Mouse (Mus musculus) lung, embryonic 14.5 days (tissue): ENCODE measurements at regions not wholly inside any gene's neighbourhood (a gene's known extent, or its start where the extent isn't known, plus 50 kb on each side); places are given as distances from the start of the nearest gene placed in this dataset.
A peak's percentile ranks its signal among the peaks of the same experiment; 100 is the strongest.

Experiments used
- ATAC-seq: fragments of 200-750 bp; cut with Nextera tagmentation; 2 replicates; pipeline ENCODE4 v1.8.0; 2017; ENCODE audit warnings: mild to moderate bottlenecking, moderate TSS enrichment, moderate library complexity; ENCODE audit not compliant: insufficient read depth
- DNase-seq: peaks from one replicate; pipeline ENCODE4 v3.0.0-alpha.2; 2015
- H3K27ac ChIP-seq: fragments of 300-500 bp; sonication (generic); 2 replicates; pipeline ENCODE4 v1.5.1; 2014; ENCODE audit warnings: low read depth, mild to moderate bottlenecking, moderate library complexity
- H3K27me3 ChIP-seq: fragments of 300-500 bp; sonication (generic); 2 replicates; pipeline ENCODE4 v1.6.1; 2014; ENCODE audit warnings: low read length, control low read depth; ENCODE audit not compliant: insufficient read depth
- H3K36me3 ChIP-seq: fragments of 300-500 bp; sonication (generic); 2 replicates; pipeline ENCODE4 v1.6.1; 2014; ENCODE audit warnings: control low read depth; ENCODE audit not compliant: insufficient read depth
- H3K4me1 ChIP-seq: fragments of 300-500 bp; sonication (generic); 2 replicates; pipeline ENCODE4 v1.6.1; 2014; ENCODE audit warnings: antibody characterized with exemption, control low read depth; ENCODE audit not compliant: insufficient read depth
- H3K4me2 ChIP-seq: fragments of 300-500 bp; sonication (generic); 2 replicates; pipeline ENCODE4 v1.6.1; 2014; ENCODE audit warnings: mild to moderate bottlenecking
- H3K4me3 ChIP-seq: fragments of 300-500 bp; sonication (generic); 2 replicates; pipeline ENCODE4 v1.5.1; 2014; ENCODE audit warnings: low read depth, low read length
- H3K9ac ChIP-seq: fragments of 300-500 bp; sonication (generic); 2 replicates; pipeline ENCODE4 v1.6.1; 2014
- H3K9me3 ChIP-seq: fragments of 300-500 bp; sonication (generic); 2 replicates; pipeline ENCODE4 v1.6.1; 2016; ENCODE audit warnings: low read depth, low read length, control low read depth
- CTCF ChIP-seq: IDR thresholded peaks from 2 replicates; pipeline ENCODE4 v1.5.1; 2016; ENCODE audit warnings: antibody characterized with exemption, low read depth
- WGBS: fragments of 180-500 bp; shearing (Covaris S2); extraction: QIAGEN DNeasy Blood & Tissue Kit; methylation state at CpG from one replicate; pipeline ENCODE4 v1.1.7; 2014; 5-methylcytosine and 5-hydroxymethylcytosine counted together

- DNase-seq (no peak), ATAC-seq (no peak)
- no peaks in the 10 kb centered on the region for H3K27me3 ChIP-seq
- 87% methylated on average over 1 of the region's 1 CpGs for WGBS
- no peak overlapping the region for H3K9ac ChIP-seq
- H3K4me1 ChIP-seq = no peaks in the 10 kb centered on the region
- TF ChIP-seq CTCF = no peak
- no peak overlapping the region for H3K4me2 ChIP-seq
- no peak overlapping the region for H3K27ac ChIP-seq
- no peaks in the 10 kb centered on the region for H3K9me3 ChIP-seq
- no peaks in the 10 kb centered on the region for H3K36me3 ChIP-seq
- H3K4me3 ChIP-seq = no peak overlapping the region
Measured at GRCm38 (mm10) chr13:78577497-78577896, 377.9 kb upstream of the Nr2f1 start.

GRCm38 (mm10) chr13:78576300-78577296 is 377.0 kb upstream of the Nr2f1 start:
- no peaks in the 10 kb centered on the region for H3K36me3 ChIP-seq
- TF ChIP-seq CTCF = no peak
- no peaks in the 10 kb centered on the region for H3K27me3 ChIP-seq
- ATAC-seq = peak; percentile 69; the same call in 1 of the 2 replicates
- no peak overlapping the region for H3K4me2 ChIP-seq
- no peak overlapping the region for H3K4me3 ChIP-seq
- no peak overlapping the region for H3K9ac ChIP-seq
- 54% methylated on average over 9 of the region's 9 CpGs for WGBS
- no peaks in the 10 kb centered on the region for H3K9me3 ChIP-seq
- no peak overlapping the region for H3K27ac ChIP-seq
- no peaks in the 10 kb centered on the region for H3K4me1 ChIP-seq
- DNase-seq = peak; percentile 25

- WGBS = 58% methylated on average over 2 of the region's 2 CpGs
- Histone ChIP-seq H3K4me3 (no peak overlapping the region), H3K4me1 (no peaks in the 10 kb centered on the region), H3K9ac (no peak overlapping the region), H3K27me3 (no peaks in the 10 kb centered on the region), H3K9me3 (no peaks in the 10 kb centered on the region), H3K27ac (no peak overlapping the region), H3K4me2 (no peak overlapping the region), H3K36me3 (no peaks in the 10 kb centered on the region)
- ATAC-seq (no peak), DNase-seq (no peak)
- TF ChIP-seq CTCF = no peak
Measured at GRCm38 (mm10) chr13:78571093-78571492, 371.5 kb upstream of the Nr2f1 start.

DNA sequence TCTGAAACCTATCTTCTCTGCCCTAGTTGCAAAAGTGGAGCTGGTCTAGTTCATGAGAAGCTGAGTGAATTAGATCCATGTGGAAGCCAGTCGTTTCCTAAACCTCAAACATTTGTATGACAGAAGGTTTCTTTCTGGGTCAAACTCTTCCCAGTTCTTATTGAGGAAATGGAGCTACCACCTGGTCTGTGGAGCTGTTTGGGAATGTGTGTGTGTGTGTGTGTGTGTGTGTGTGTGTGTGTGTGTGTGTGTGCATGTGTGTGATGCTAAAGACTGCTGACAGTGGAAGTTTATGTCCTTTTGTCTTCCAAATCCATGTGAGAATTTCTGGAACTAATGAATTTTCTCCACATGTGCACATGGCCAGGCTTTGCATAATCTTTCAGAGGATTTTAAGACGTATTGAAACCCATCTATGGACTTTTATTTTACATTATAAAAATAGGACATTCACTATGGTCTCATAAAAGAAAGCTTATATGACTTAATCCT is 324.9 kb upstream of the Nr2f1 start:
- H3K27me3 ChIP-seq = no peaks in the 10 kb centered on the region
- TF ChIP-seq CTCF = no peak
- no peak overlapping the region for H3K4me3 ChIP-seq
- no peaks in the 10 kb centered on the region for H3K4me1 ChIP-seq
- 60% methylated on average over 2 of the region's 2 CpGs for WGBS
- no peaks in the 10 kb centered on the region for H3K36me3 ChIP-seq
- DNase-seq (no peak), ATAC-seq (no peak)
- no peak overlapping the region for H3K9ac ChIP-seq
- H3K4me2 ChIP-seq = no peak overlapping the region
- no peak overlapping the region for H3K27ac ChIP-seq
- H3K9me3 ChIP-seq = no peaks in the 10 kb centered on the region

DNA sequence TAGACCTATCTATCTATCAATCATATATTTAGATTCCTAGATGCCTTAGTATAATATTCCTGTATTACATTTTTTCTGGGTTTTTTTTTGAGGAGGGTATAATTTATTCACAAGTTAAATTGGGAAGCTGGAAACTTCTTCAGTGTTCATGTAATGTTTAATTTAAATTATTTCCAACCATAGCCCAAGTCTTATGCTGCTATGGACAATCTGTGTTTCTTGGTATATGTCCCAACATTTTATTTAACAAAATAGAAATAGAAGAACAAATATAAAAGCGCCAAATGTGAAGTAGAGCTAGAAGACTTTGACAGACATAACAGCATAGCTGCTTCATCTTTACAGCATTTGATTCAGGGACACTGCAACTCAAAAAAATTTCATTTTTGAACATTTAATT is 321.2 kb upstream of the Nr2f1 start:
- Histone ChIP-seq H3K36me3 (no peaks in the 10 kb centered on the region), H3K27me3 (no peaks in the 10 kb centered on the region), H3K4me3 (no peak overlapping the region), H3K9me3 (no peaks in the 10 kb centered on the region), H3K27ac (no peak overlapping the region), H3K9ac (no peak overlapping the region), H3K4me2 (no peak overlapping the region), H3K4me1 (no peaks in the 10 kb centered on the region)
- TF ChIP-seq CTCF = no peak
- DNase-seq (no peak), ATAC-seq (no peak)
- 87% methylated on average over 1 of the region's 1 CpGs for WGBS

- DNase-seq = no peak
- WGBS = 77% methylated on average over 3 of the region's 3 CpGs
- H3K36me3 ChIP-seq = no peaks in the 10 kb centered on the region
Measured at GRCm38 (mm10) chr13:78520186-78520585, 320.6 kb upstream of the Nr2f1 start.

GRCm38 (mm10) chr13:78500551-78500950 is 301.0 kb upstream of the Nr2f1 start:
- Histone ChIP-seq H3K27me3 (no peaks in the 10 kb centered on the region), H3K9me3 (no peaks in the 10 kb centered on the region), H3K4me3 (no peak overlapping the region), H3K36me3 (no peaks in the 10 kb centered on the region), H3K4me1 (no peaks in the 10 kb centered on the region), H3K9ac (no peak overlapping the region), H3K27ac (no peak overlapping the region), H3K4me2 (no peak overlapping the region)
- DNase-seq (no peak), ATAC-seq (no peak)
- WGBS = 62% methylated on average over 7 of the region's 7 CpGs
- TF ChIP-seq CTCF = no peak

More at GRCm38 (mm10) chr13:78520186-78520585, 320.6 kb upstream of the Nr2f1 start:
- no peak overlapping the region for H3K9ac ChIP-seq
- no peak overlapping the region for H3K4me3 ChIP-seq
- H3K4me1 ChIP-seq = no peaks in the 10 kb centered on the region
- no peak for TF ChIP-seq CTCF
- no peak for ATAC-seq
- H3K4me2 ChIP-seq = no peak overlapping the region
- H3K27ac ChIP-seq = no peak overlapping the region
- no peaks in the 10 kb centered on the region for H3K9me3 ChIP-seq
- no peaks in the 10 kb centered on the region for H3K27me3 ChIP-seq
